Mouse (Mus musculus) thymus, adult 2 months (tissue): ENCODE measurements around the gene Adgrg3.

Experiments used
- CTCF ChIP-seq: fragments of 200-500 bp; IDR thresholded peaks from 2 replicates; pipeline ENCODE4 v1.5.1; 2012; ENCODE audit warnings: mild to moderate bottlenecking, control low read depth, low read length, moderate library complexity, borderline replicate concordance; ENCODE audit not compliant: control insufficient read depth, poor library complexity, insufficient read depth; ENCODE audit errors: extremely low read depth
- POLR2A ChIP-seq: fragments of 200-500 bp; IDR thresholded peaks from 2 replicates; pipeline ENCODE4 v1.6.1; 2012; ENCODE audit warnings: mild to moderate bottlenecking, low read length, control low read depth, moderate library complexity; ENCODE audit not compliant: control insufficient read depth, poor library complexity, insufficient read depth; ENCODE audit errors: extremely low read depth

DNA sequence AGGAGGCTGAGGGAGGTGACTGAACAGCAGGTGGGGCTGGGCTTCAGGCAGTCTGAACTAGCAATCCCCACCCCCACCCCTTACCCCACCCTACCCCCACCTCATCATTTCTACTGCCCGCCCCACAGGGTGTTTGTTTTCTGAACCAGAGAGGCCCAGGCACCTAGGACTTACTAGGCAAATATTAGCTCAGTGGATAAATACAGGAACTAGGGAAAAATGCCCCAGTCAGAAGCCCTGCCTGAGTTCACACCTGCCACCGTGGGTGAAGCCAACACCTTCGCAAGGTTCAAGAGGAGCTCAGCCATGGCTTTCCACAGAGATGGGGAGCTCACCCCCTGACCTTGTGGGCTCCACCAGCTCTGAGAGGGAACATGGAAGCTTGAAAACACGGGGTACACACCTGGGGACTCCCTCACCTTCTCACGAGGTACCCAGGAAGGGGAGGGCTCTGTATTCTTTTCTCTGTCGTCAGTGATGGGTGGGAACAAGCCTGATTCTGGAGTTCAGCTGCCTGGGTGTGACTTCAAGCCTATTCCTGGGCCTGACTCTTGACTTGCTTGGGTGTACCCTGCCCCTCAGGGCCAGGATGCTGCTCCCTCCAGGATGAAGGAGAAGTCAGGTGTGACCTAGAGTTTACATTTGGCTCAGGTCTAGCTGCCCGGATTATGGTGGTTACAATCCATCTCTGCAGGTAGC, 42.9 kb upstream of the Adgrg3 start, which contains the start of gene Adgrg1:
- no peak for TF ChIP-seq CTCF
- no peak for TF ChIP-seq POLR2A
